Mouse (Mus musculus) gastrocnemius, adult 8-10 months (tissue): ENCODE measurements at regions not wholly inside any gene's neighbourhood (a gene's known extent, or its start where the extent isn't known, plus 50 kb on each side); places are given as distances from the start of the nearest gene placed in this dataset.

Experiments used
- DNase-seq, 2 experiments: peaks; one replicate each; pipeline ENCODE4 v3.0.0; 2022; ENCODE audit warnings: low spot score in 2 of 2

DNA sequence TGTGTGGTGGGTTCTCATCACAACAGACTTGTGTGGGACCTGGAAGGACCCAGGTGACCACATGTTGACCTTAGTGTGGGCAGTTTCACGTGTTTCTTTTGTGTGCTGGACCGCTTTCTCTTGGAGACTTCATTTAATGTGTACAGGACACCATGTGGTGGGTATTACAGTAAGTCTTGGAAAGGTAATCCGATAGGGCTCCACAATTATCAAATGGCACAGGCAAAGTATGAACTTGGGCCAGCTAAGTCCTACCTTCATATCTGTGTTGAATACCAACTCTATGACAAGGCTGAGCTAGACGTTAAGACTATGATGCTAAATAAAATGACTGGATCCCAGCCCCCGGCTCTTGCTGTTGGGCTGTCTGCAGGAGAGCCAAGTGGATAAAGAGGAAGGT, 173.5 kb downstream of the 1500009L16Rik start:
- DNase-seq: no peak

GRCm38 (mm10) chr10:83897558-83897957, 174.9 kb downstream of the 1500009L16Rik start:
- no peak for DNase-seq

- DNase-seq: no peak
Observed at GRCm38 (mm10) chr10:83906751-83907150, 184.1 kb downstream of the 1500009L16Rik start.

DNA sequence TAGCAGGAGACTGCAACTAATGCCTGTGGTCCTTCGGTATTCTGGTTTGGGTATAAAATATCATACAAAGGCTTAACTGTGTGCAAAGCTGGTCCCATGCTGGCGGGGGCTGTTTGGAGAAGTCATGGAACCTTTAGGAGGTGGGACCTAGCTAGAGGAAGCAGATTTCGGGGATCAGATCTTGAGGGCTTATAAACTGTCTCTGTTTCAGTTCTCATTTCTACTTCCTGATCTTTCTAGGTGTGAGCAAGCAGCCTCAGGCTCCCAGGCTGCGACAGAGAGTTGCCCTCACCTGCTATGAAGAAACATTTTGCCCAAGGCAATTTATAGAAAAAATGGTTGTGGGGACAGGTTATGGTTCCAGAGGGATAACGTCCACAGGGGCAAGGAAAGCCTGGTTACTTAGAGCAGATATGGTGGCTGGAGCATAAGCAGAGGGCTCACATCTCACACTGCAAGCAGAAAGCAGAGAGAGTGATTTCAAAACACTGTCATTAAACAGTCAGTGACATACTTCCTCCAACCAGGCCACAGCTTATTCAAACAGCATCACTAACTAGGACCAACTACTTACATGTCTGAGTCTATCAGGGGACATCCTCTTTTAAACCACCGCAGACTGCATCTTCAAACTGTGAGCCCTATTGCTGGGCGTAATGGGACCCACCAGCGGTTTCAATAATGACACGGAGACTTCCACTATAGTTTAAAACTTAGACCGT, 188.1 kb downstream of the 1500009L16Rik start:
- no peak for DNase-seq

GRCm38 (mm10) chr10:83914401-83915132, 191.9 kb downstream of the 1500009L16Rik start:
- DNase-seq: no peak

GRCm38 (mm10) chr10:83915133-83915730, 192.6 kb downstream of the 1500009L16Rik start:
- DNase-seq: no peak

DNA sequence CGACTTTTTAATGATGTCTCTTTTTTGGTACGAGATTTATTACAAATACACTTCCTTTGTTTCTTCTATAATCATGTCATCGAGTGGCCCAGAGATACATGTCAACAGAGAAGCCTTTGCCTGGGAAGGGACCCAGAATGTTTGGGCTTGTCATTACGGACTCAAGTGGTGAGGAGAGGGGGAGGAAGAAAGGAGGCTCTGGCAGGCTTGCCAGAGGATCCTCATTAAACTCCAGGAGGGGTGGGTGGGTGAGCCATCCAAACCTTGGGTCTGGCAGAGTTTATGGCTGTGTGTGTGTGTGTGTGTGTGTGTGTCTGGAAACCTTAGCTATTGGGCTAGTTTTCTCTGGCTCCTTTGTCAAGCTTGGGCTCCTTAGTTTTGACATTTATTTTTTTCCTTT, 204.3 kb downstream of the 1500009L16Rik start:
- DNase-seq: no peak

DNA sequence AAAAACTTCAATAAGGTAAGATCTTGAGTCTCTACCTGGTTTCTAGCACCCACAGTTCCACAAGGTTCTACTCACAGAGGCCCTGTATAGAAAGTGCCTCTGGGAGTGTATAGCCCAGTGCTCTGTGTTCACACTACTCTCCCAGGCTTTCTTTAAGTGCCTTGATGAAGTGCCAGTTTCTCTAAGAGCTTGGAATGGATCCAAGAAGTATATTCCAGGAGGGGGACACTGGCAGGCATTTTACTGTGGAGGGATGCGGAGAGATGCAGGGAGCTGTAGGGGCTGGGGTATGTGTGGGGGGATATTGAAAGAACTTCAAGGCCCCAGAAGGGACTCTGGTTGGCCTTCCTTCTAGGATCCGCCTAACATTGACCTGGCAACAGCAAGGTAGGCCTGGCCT, 204.9 kb downstream of the 1500009L16Rik start:
- DNase-seq: no peak

GRCm38 (mm10) chr10:83931758-83932157, 209.1 kb downstream of the 1500009L16Rik start:
- DNase-seq: no peak

DNA sequence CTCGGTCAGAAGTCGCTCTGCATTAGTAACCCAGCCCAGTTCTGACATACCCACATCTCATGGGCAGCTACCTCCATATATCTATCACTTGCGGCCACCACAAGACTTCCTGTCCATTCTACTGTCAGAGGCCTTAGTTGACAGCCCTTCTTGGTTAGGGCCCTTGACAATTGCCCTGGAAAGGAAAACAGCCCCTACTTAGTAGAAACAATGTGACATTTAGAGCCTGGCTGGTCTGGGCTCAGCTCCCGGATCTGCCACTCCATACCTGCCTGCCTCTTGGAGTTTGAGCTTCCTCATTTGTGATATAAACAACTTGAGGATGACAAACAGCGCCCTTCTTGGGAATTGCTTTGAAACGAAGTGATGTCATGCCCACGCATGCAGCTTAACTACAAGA, 210.5 kb downstream of the 1500009L16Rik start:
- DNase-seq: no peak

GRCm38 (mm10) chr10:83934498-83934897, 211.8 kb downstream of the 1500009L16Rik start:
- no peak for DNase-seq

GRCm38 (mm10) chr10:83937168-83937567, 214.5 kb downstream of the 1500009L16Rik start:
- peak in 1 of 2 experiments; percentile 18 for DNase-seq

GRCm38 (mm10) chr10:83942101-83942500, 219.4 kb downstream of the 1500009L16Rik start:
- no peak for DNase-seq

- no peak for DNase-seq
Observed at GRCm38 (mm10) chr10:83944158-83944557, 221.5 kb downstream of the 1500009L16Rik start.

- DNase-seq: no peak
Observed at GRCm38 (mm10) chr10:83944897-83945296, 222.2 kb downstream of the 1500009L16Rik start.

DNA sequence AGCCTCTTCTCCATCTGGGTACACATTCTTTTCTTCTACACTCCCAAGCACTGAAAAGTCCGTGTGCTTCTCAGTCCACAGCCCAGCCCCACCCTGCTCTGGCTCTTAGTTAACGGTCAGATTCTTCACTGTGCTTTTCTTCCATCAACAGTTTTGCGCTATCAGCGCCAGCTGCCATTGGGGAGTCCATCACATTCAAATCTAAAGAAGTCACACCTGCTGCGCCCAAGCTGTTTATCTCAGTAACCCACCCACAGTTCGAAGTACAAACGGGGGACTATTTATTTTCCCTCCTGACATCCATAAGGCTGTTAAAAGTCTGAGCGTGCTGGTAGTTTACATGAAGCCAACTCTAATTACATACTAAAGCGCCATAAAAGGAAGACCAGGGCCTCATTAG, 222.8 kb downstream of the 1500009L16Rik start:
- no peak for DNase-seq

GRCm38 (mm10) chr10:83946186-83947176, 223.8 kb downstream of the 1500009L16Rik start:
- DNase-seq: no peak

DNA sequence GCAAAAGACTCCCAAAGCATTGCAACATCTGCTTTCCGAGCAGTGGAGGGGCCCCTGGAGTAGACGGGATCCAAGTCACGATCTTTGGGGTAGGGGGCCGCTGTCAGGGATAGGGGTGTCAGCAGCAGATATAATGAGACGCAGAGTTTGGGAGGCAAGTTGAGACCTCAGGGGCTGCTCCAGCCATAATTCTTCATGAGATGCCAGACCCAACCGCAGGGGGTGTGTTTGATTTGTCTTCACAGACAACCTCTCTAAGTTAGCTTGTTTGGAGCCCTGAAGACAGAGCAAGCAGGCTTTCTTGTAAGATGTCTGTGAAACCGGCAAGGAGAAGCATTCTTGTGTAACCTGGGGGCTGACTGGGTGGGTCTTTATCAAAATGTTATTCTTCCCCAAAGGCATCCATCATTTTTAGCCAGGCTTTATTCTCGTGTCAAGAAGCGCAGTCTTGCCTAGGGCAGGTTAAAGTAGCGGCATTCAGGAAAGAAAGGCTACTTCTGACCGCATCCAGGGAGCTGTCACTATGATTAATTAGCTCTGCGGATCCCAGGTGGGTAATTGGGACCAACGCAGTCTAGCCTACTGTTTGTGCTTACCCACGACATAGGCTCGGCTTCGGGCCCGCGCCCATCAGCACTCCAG, 234.6 kb downstream of the 1500009L16Rik start:
- no peak for DNase-seq

- DNase-seq: no peak
Observed at GRCm38 (mm10) chr10:83958397-83958796, 235.7 kb downstream of the 1500009L16Rik start.

- DNase-seq: no peak
Observed at GRCm38 (mm10) chr10:83958826-83959225, 236.2 kb downstream of the 1500009L16Rik start.
